Mouse (Mus musculus) liver, embryonic 11.5 days (tissue): Measurements from ENCODE around the gene Rasgrp1. TPM values are rescaled to one million over a fixed set of nuclear protein-coding genes. Genes with fewer than 3 reads are reported as not detected.

Source experiments
- ATAC-seq: fragments of 200-750 bp; cut with Nextera tagmentation; replicated peaks from 2 replicates; pipeline ENCODE4 v1.8.0; 2017; ENCODE audit warnings: moderate number of reproducible peaks, mild to moderate bottlenecking, moderate TSS enrichment, moderate library complexity; ENCODE audit not compliant: low FRiP score
- DNase-seq: peaks from one replicate; pipeline ENCODE4 v3.0.0-alpha.2; 2017; ENCODE audit warnings: low spot score
- H3K27ac ChIP-seq: fragments of 300-500 bp; sonication (generic); 2 replicates; pipeline ENCODE4 v1.5.1; 2014; ENCODE audit warnings: mild to moderate bottlenecking, low read depth, low read length, control low read depth
- H3K27me3 ChIP-seq: fragments of 300-500 bp; sonication (generic); replicated peaks from 2 replicates; pipeline ENCODE4 v1.6.1; 2014; ENCODE audit warnings: low read length, mixed read lengths; ENCODE audit not compliant: control insufficient read depth, insufficient read depth
- H3K36me3 ChIP-seq: fragments of 300-500 bp; sonication (generic); 2 replicates; pipeline ENCODE4 v1.6.1; 2014; ENCODE audit warnings: mild to moderate bottlenecking, low read length, moderate library complexity, mixed read lengths; ENCODE audit not compliant: control insufficient read depth, insufficient read depth
- H3K4me1 ChIP-seq: fragments of 300-500 bp; sonication (generic); replicated peaks from 2 replicates; pipeline ENCODE4 v1.6.1; 2014; ENCODE audit warnings: low read length, mixed read lengths; ENCODE audit not compliant: control insufficient read depth, insufficient read depth
- H3K4me2 ChIP-seq: fragments of 300-500 bp; sonication (generic); 2 replicates; pipeline ENCODE4 v1.6.1; 2014; ENCODE audit warnings: mild to moderate bottlenecking, control low read depth, moderate library complexity
- H3K4me3 ChIP-seq: fragments of 300-500 bp; sonication (generic); 2 replicates; pipeline ENCODE4 v1.5.1; 2014; ENCODE audit warnings: low read depth, low read length, control low read depth
- H3K9ac ChIP-seq: fragments of 300-500 bp; sonication (generic); 2 replicates; pipeline ENCODE4 v1.6.1; 2014; ENCODE audit warnings: low read depth, low read length, control low read depth
- H3K9me3 ChIP-seq: fragments of 300-500 bp; sonication (generic); 2 replicates; pipeline ENCODE4 v1.6.1; 2016; ENCODE audit warnings: low read length, inconsistent platforms, mixed read lengths; ENCODE audit not compliant: control insufficient read depth
- WGBS: fragments of 180-500 bp; shearing (Covaris S2); extraction: QIAGEN DNeasy Blood & Tissue Kit; methylation state at CpG from one replicate; pipeline ENCODE4 v1.1.7; 2014; 5-methylcytosine and 5-hydroxymethylcytosine counted together
- polyA plus RNA-seq: library from polyadenylated mRNA; unstranded; fragments of >200 nt; fragmentation: Nextera tagmentation; extraction: Ambion mirVana; gene quantifications from 2 replicates; pipeline ENCODE4 v1.2.1, GENCODE M21; 2014

The Rasgrp1 gene
- polyA plus RNA-seq, 1 experiment from 2014 or later = 0.62 TPM

- Histone ChIP-seq H3K27ac (no peak overlapping the region), H3K9me3 (no peaks in the 10 kb centered on the region), H3K36me3 (no peaks in the 10 kb centered on the region), H3K9ac (no peak overlapping the region), H3K4me2 (no peak overlapping the region), H3K4me3 (no peak overlapping the region), H3K27me3 (no peaks in the 10 kb centered on the region), H3K4me1 (no peaks in the 10 kb centered on the region)
- DNase-seq (no peak), ATAC-seq (no peak)
- 76% methylated on average over 5 of the region's 5 CpGs for WGBS
These were observed 29.1 kb downstream of the Rasgrp1 start for GRCm38 (mm10) chr2:117313586-117314235.

- no peak overlapping the region for H3K4me3 ChIP-seq
These were observed 30.3 kb downstream of the Rasgrp1 start for GRCm38 (mm10) chr2:117312441-117312895.

GRCm38 (mm10) chr2:117312030-117312429 lies 30.8 kb downstream of the Rasgrp1 start:
- ATAC-seq = no peak
- no peak for DNase-seq
- WGBS = 59% methylated on average over 2 of the region's 2 CpGs

More at GRCm38 (mm10) chr2:117312441-117312895, 30.3 kb downstream of the Rasgrp1 start:
- H3K9me3 ChIP-seq = no peaks in the 10 kb centered on the region
- H3K36me3 ChIP-seq = no peaks in the 10 kb centered on the region
- no peaks in the 10 kb centered on the region for H3K27me3 ChIP-seq
- no peak for DNase-seq
- no peak overlapping the region for H3K4me2 ChIP-seq
- no peak overlapping the region for H3K9ac ChIP-seq
- no peak for ATAC-seq
- 73% methylated on average over 7 of the region's 7 CpGs for WGBS
- H3K4me1 ChIP-seq = no peaks in the 10 kb centered on the region
- no peak overlapping the region for H3K27ac ChIP-seq

GRCm38 (mm10) chr2:117311349-117311748 lies 31.5 kb downstream of the Rasgrp1 start:
- WGBS = 58% methylated on average over 1 of the region's 1 CpGs
- Histone ChIP-seq H3K36me3 (no peaks in the 10 kb centered on the region), H3K4me3 (no peak overlapping the region), H3K9me3 (no peaks in the 10 kb centered on the region), H3K4me1 (no peaks in the 10 kb centered on the region), H3K27ac (no peak overlapping the region), H3K4me2 (no peak overlapping the region), H3K27me3 (no peaks in the 10 kb centered on the region), H3K9ac (no peak overlapping the region)
- no peak for ATAC-seq
- DNase-seq = no peak

More at GRCm38 (mm10) chr2:117312030-117312429, 30.8 kb downstream of the Rasgrp1 start:
- Histone ChIP-seq H3K9me3 (no peaks in the 10 kb centered on the region), H3K4me2 (no peak overlapping the region), H3K36me3 (no peaks in the 10 kb centered on the region), H3K4me3 (no peak overlapping the region), H3K9ac (no peak overlapping the region), H3K27me3 (no peaks in the 10 kb centered on the region), H3K4me1 (no peaks in the 10 kb centered on the region), H3K27ac (no peak overlapping the region)

GRCm38 (mm10) chr2:117309046-117309445 lies 33.8 kb downstream of the Rasgrp1 start:
- ATAC-seq (no peak), DNase-seq (no peak)
- Histone ChIP-seq H3K9ac (no peak overlapping the region), H3K27me3 (no peaks in the 10 kb centered on the region), H3K4me2 (no peak overlapping the region), H3K9me3 (no peaks in the 10 kb centered on the region), H3K4me3 (no peak overlapping the region), H3K27ac (no peak overlapping the region), H3K36me3 (no peaks in the 10 kb centered on the region), H3K4me1 (no peaks in the 10 kb centered on the region)
- 73% methylated on average over 2 of the region's 2 CpGs for WGBS

GRCm38 (mm10) chr2:117307959-117308358 lies 34.8 kb downstream of the Rasgrp1 start:
- H3K36me3 ChIP-seq = no peaks in the 10 kb centered on the region
- ATAC-seq = no peak

GRCm38 (mm10) chr2:117304941-117305340 lies 37.9 kb downstream of the Rasgrp1 start:
- no peak overlapping the region for H3K4me3 ChIP-seq
- H3K4me2 ChIP-seq = no peak overlapping the region
- no peak for ATAC-seq
- H3K27me3 ChIP-seq = no peaks in the 10 kb centered on the region
- no peaks in the 10 kb centered on the region for H3K36me3 ChIP-seq
- H3K4me1 ChIP-seq = no peaks in the 10 kb centered on the region
- no peak for DNase-seq
- WGBS = 80% methylated on average over 5 of the region's 5 CpGs
- no peak overlapping the region for H3K9ac ChIP-seq
- no peaks in the 10 kb centered on the region for H3K9me3 ChIP-seq
- H3K27ac ChIP-seq = no peak overlapping the region

More at GRCm38 (mm10) chr2:117307959-117308358, 34.8 kb downstream of the Rasgrp1 start:
- no peak for DNase-seq
- WGBS = 81% methylated on average over 3 of the region's 3 CpGs
- no peaks in the 10 kb centered on the region for H3K9me3 ChIP-seq
- H3K4me1 ChIP-seq = no peaks in the 10 kb centered on the region
- no peak overlapping the region for H3K9ac ChIP-seq
- no peak overlapping the region for H3K4me2 ChIP-seq
- H3K27me3 ChIP-seq = no peaks in the 10 kb centered on the region
- no peak overlapping the region for H3K27ac ChIP-seq
- H3K4me3 ChIP-seq = no peak overlapping the region

GRCm38 (mm10) chr2:117303391-117304350 lies 39.1 kb downstream of the Rasgrp1 start:
- H3K27ac ChIP-seq = no peak overlapping the region
- no peak overlapping the region for H3K4me2 ChIP-seq
- no peaks in the 10 kb centered on the region for H3K27me3 ChIP-seq
- no peak for DNase-seq
- no peaks in the 10 kb centered on the region for H3K9me3 ChIP-seq
- no peak overlapping the region for H3K4me3 ChIP-seq
- 90% methylated on average over 12 of the region's 12 CpGs for WGBS
- H3K36me3 ChIP-seq = no peaks in the 10 kb centered on the region
- no peaks in the 10 kb centered on the region for H3K4me1 ChIP-seq
- ATAC-seq = no peak
- no peak overlapping the region for H3K9ac ChIP-seq
